Mouse (Mus musculus): ENCODE results near the gene Ccdc58.

GRCm38 (mm10) chr16:36071071-36071449 is 425 bp upstream of the Ccdc58 start:
- TF ChIP-seq CTCF (IDR thresholded peaks at IDR 0.05 in 2 of 3, conservative IDR thresholded peaks at IDR 0.05 in 1 of 3; ENCODE audit: control insufficient read depth in 1 of 3, insufficient read depth in 1 of 3, low read depth in 2 of 3, low read length in 3 of 3, poor library complexity in 1 of 3, severe bottlenecking in 1 of 3) (no peak), CHD1 (IDR thresholded peaks at IDR 0.05; ENCODE audit: low read depth, low read length) (no peak), POLR2A (IDR thresholded peaks at IDR 0.05; ENCODE audit: control insufficient read depth in 1 of 2, insufficient read depth in 1 of 2, low read depth in 1 of 2, low read length in 2 of 2, poor library complexity in 1 of 2) (no peak; a peak in 1 of 4 replicates), TCF12 (IDR thresholded peaks at IDR 0.05; ENCODE audit: low read depth, low read length) (no peak), POLR2AphosphoS2 (IDR thresholded peaks at IDR 0.05; ENCODE audit: low read length) (no peak), GABPA (IDR thresholded peaks at IDR 0.05; ENCODE audit: low read depth, low read length) (no peak), MAFK (IDR thresholded peaks at IDR 0.05; ENCODE audit: borderline replicate concordance, low read depth, low read length) (no peak), MYC (IDR thresholded peaks at IDR 0.05; ENCODE audit: low read depth, low read length) (no peak)

Measured in MEL (cell line).